Mouse (Mus musculus) heart, postnatal 0 days (tissue): ENCODE measurements around the gene Itgam.

Experiments
- CTCF ChIP-seq: IDR thresholded peaks from 2 replicates; pipeline ENCODE4 v1.5.1; 2016; ENCODE audit warnings: antibody characterized with exemption, control low read depth, low read depth
- EP300 ChIP-seq: IDR thresholded peaks from 2 replicates; pipeline ENCODE4 v1.6.1; 2016; ENCODE audit warnings: antibody characterized with exemption, low read depth

GRCm38 (mm10) chr7:128100742-128101357 lies 38.4 kb downstream of the Itgam start:
- no peak for TF ChIP-seq CTCF
- TF ChIP-seq EP300 = no peak
